Mouse (Mus musculus) olfactory bulb, adult 2 months (tissue): ENCODE measurements around the gene Plekhg3.

Source experiments
- CTCF ChIP-seq: fragments of 200-500 bp; IDR thresholded peaks from 2 replicates; pipeline ENCODE4 v1.5.1; 2012; ENCODE audit warnings: low read depth, mild to moderate bottlenecking, low read length, moderate library complexity; ENCODE audit not compliant: insufficient read depth
- POLR2A ChIP-seq: fragments of 200-500 bp; IDR thresholded peaks from 2 replicates; pipeline ENCODE4 v1.6.1; 2012; ENCODE audit warnings: mild to moderate bottlenecking, low read depth, low read length, moderate library complexity; ENCODE audit not compliant: insufficient read depth

GRCm38 (mm10) chr12:76556745-76557389 lies 26.2 kb downstream of the Plekhg3 start:
- TF ChIP-seq CTCF (no peak), POLR2A (no peak)
